Mouse (Mus musculus) olfactory bulb, adult 2 months (tissue): ENCODE data around the gene Ak2. TPM values are rescaled to one million over a fixed set of nuclear protein-coding genes. Genes with fewer than 3 reads are reported as not detected.
A peak's percentile ranks its signal among the peaks of the same experiment; 100 is the strongest.

ENCODE experiments used
- H3K27ac ChIP-seq: fragments of 200-500 bp; 2 replicates; pipeline ENCODE4 v1.5.1; 2012; ENCODE audit warnings: low read depth, low read length; ENCODE audit not compliant: insufficient read depth
- H3K4me1 ChIP-seq: fragments of 200-500 bp; 2 replicates; pipeline ENCODE4 v1.6.1; 2012; ENCODE audit warnings: low read length; ENCODE audit not compliant: control insufficient read depth, insufficient read depth
- H3K4me3 ChIP-seq: fragments of 200-500 bp; 2 replicates; pipeline ENCODE4 v1.5.1; 2012; ENCODE audit warnings: mild to moderate bottlenecking, low read depth, low read length, moderate library complexity; ENCODE audit not compliant: insufficient read depth
- CTCF ChIP-seq: fragments of 200-500 bp; IDR thresholded peaks from 2 replicates; pipeline ENCODE4 v1.5.1; 2012; ENCODE audit warnings: low read depth, mild to moderate bottlenecking, low read length, moderate library complexity; ENCODE audit not compliant: insufficient read depth
- POLR2A ChIP-seq: fragments of 200-500 bp; IDR thresholded peaks from 2 replicates; pipeline ENCODE4 v1.6.1; 2012; ENCODE audit warnings: mild to moderate bottlenecking, low read depth, low read length, moderate library complexity; ENCODE audit not compliant: insufficient read depth
- WGBS: fragments of 180-500 bp; shearing (Covaris S2); methylation state at CpG from one replicate; pipeline ENCODE4 v1.1.7; 2018; 5-methylcytosine and 5-hydroxymethylcytosine counted together
- polyA plus RNA-seq: library from polyadenylated mRNA; stranded (reverse); fragments of >200 nt; gene quantifications from 2 replicates; pipeline ENCODE4 v1.2.4, GENCODE M21; 2012; ENCODE audit warnings: low replicate concordance; ENCODE audit not compliant: missing spikeins, insufficient read depth, insufficient read length

Ak2 gene
- polyA plus RNA-seq, 1 experiment: 173 TPM

- Histone ChIP-seq H3K4me3 (no peak overlapping the region), H3K27ac (no peak overlapping the region), H3K4me1 (peaks cover 6% of the 10 kb centered on the region)
- TF ChIP-seq CTCF (peak; percentile 57; the same call in 1 of the 2 replicates), POLR2A (no peak)
- 39% methylated on average over 14 of the region's 14 CpGs for WGBS
These were observed 20.6 kb upstream of the Ak2 start for GRCm38 (mm10) chr4:128971065-128971694.

GRCm38 (mm10) chr4:128974677-128975076 is 17.1 kb upstream of the Ak2 start:
- H3K4me1 ChIP-seq: no peaks in the 10 kb centered on the region
- H3K27ac ChIP-seq: no peak overlapping the region
- H3K4me3 ChIP-seq: no peak overlapping the region
- 87% methylated on average over 8 of the region's 8 CpGs for WGBS
- TF ChIP-seq CTCF (no peak), POLR2A (no peak)

- TF ChIP-seq POLR2A (no peak), CTCF (no peak)
- Histone ChIP-seq H3K4me3 (no peak overlapping the region), H3K27ac (no peak overlapping the region), H3K4me1 (no peaks in the 10 kb centered on the region)
- 94% methylated on average over 4 of the region's 4 CpGs for whole genome bisulfite sequencing
These were observed 15.2 kb upstream of the Ak2 start for GRCm38 (mm10) chr4:128976577-128976976.

GRCm38 (mm10) chr4:128977217-128977616 is 14.5 kb upstream of the Ak2 start:
- TF ChIP-seq POLR2A (no peak), CTCF (no peak)
- no peak overlapping the region for H3K4me3 ChIP-seq

GRCm38 (mm10) chr4:128978634-128979033 is 13.1 kb upstream of the Ak2 start:
- Histone ChIP-seq H3K4me3 (no peak overlapping the region), H3K27ac (no peak overlapping the region), H3K4me1 (no peaks in the 10 kb centered on the region)
- TF ChIP-seq POLR2A (no peak), CTCF (no peak)
- 48% methylated on average over 1 of the region's 1 CpGs for WGBS

More at GRCm38 (mm10) chr4:128977217-128977616, 14.5 kb upstream of the Ak2 start:
- WGBS: 73% methylated on average over 3 of the region's 3 CpGs
- H3K4me1 ChIP-seq: no peaks in the 10 kb centered on the region
- H3K27ac ChIP-seq: no peak overlapping the region

GRCm38 (mm10) chr4:128980890-128981832 is 10.6 kb upstream of the Ak2 start:
- 68% methylated on average over 12 of the region's 12 CpGs for WGBS
- TF ChIP-seq POLR2A (no peak), CTCF (no peak)
- Histone ChIP-seq H3K27ac (no peak overlapping the region), H3K4me3 (no peak overlapping the region), H3K4me1 (no peaks in the 10 kb centered on the region)

GRCm38 (mm10) chr4:128981833-128982180 is 10.0 kb upstream of the Ak2 start:
- no peaks in the 10 kb centered on the region for H3K4me1 ChIP-seq
- H3K4me3 ChIP-seq: no peak overlapping the region
- TF ChIP-seq CTCF (no peak), POLR2A (no peak)
- no peak overlapping the region for H3K27ac ChIP-seq
- 77% methylated on average over 11 of the region's 11 CpGs for WGBS

- WGBS: 59% methylated on average over 2 of the region's 2 CpGs
- TF ChIP-seq POLR2A (no peak), CTCF (no peak)
- Histone ChIP-seq H3K4me3 (no peak overlapping the region), H3K27ac (no peak overlapping the region), H3K4me1 (no peaks in the 10 kb centered on the region)
These were observed 8.6 kb upstream of the Ak2 start for GRCm38 (mm10) chr4:128983151-128983550.

GRCm38 (mm10) chr4:128983656-128984055 is 8.1 kb upstream of the Ak2 start:
- Histone ChIP-seq H3K4me3 (no peak overlapping the region), H3K27ac (no peak overlapping the region), H3K4me1 (no peaks in the 10 kb centered on the region)
- 70% methylated on average over 2 of the region's 2 CpGs for WGBS
- TF ChIP-seq CTCF (no peak), POLR2A (no peak)
